Mouse (Mus musculus) neural tube, embryonic 13.5 days (tissue): ENCODE measurements at regions not wholly inside any gene's neighbourhood (a gene's known extent, or its start where the extent isn't known, plus 50 kb on each side); places are given as distances from the start of the nearest gene placed in this dataset.
A peak's percentile ranks its signal among the peaks of the same experiment; 100 is the strongest.

Source experiments
- ATAC-seq: fragments of 200-750 bp; cut with Nextera tagmentation; 2 replicates; pipeline ENCODE4 v1.8.0; 2017; ENCODE audit warnings: low read depth, mild to moderate bottlenecking, moderate TSS enrichment, moderate library complexity
- H3K27ac ChIP-seq: fragments of 300-500 bp; sonication (generic); replicated peaks from 2 replicates; pipeline ENCODE4 v1.5.1; 2015; ENCODE audit warnings: moderate library complexity, mild to moderate bottlenecking, inconsistent platforms
- H3K27me3 ChIP-seq: fragments of 300-500 bp; sonication (generic); 2 replicates; pipeline ENCODE4 v1.6.1; 2015; ENCODE audit warnings: mild to moderate bottlenecking, inconsistent platforms
- H3K36me3 ChIP-seq: fragments of 300-500 bp; sonication (generic); 2 replicates; pipeline ENCODE4 v1.6.1; 2015; ENCODE audit warnings: mild to moderate bottlenecking, inconsistent platforms
- H3K4me1 ChIP-seq: fragments of 300-500 bp; sonication (generic); replicated peaks from 2 replicates; pipeline ENCODE4 v1.6.1; 2015; ENCODE audit warnings: inconsistent platforms
- H3K4me2 ChIP-seq: fragments of 300-500 bp; sonication (generic); 2 replicates; pipeline ENCODE4 v1.6.1; 2015; ENCODE audit warnings: inconsistent platforms, mild to moderate bottlenecking, moderate library complexity
- H3K4me3 ChIP-seq: fragments of 300-500 bp; sonication (generic); 2 replicates; pipeline ENCODE4 v1.5.1; 2015; ENCODE audit warnings: mild to moderate bottlenecking, inconsistent platforms
- H3K9ac ChIP-seq: fragments of 300-500 bp; sonication (generic); 2 replicates; pipeline ENCODE4 v1.6.1; 2015; ENCODE audit warnings: moderate library complexity, mild to moderate bottlenecking, inconsistent platforms
- H3K9me3 ChIP-seq: fragments of 300-500 bp; sonication (generic); 2 replicates; pipeline ENCODE4 v1.6.1; 2016; ENCODE audit warnings: inconsistent platforms
- WGBS: fragments of 180-500 bp; shearing (Covaris S2); methylation state at CpG from one replicate; pipeline ENCODE4 v1.1.7; 2015; 5-methylcytosine and 5-hydroxymethylcytosine counted together

GRCm38 (mm10) chr8:50180682-50181081, 1336.9 kb upstream of the Tenm3 start:
- ATAC-seq = no peak
- Histone ChIP-seq H3K27ac (no peak overlapping the region), H3K9ac (no peak overlapping the region), H3K4me1 (no peaks in the 10 kb centered on the region), H3K36me3 (no peaks in the 10 kb centered on the region), H3K9me3 (no peaks in the 10 kb centered on the region), H3K4me2 (no peak overlapping the region), H3K4me3 (no peak overlapping the region), H3K27me3 (no peaks in the 10 kb centered on the region)

- peak; percentile 71; the same call in 1 of the 2 replicates for ATAC-seq
- Histone ChIP-seq H3K4me2 (no peak overlapping the region), H3K9ac (no peak overlapping the region), H3K27me3 (no peaks in the 10 kb centered on the region), H3K36me3 (no peaks in the 10 kb centered on the region), H3K4me1 (peaks cover 6% of the 10 kb centered on the region; the same call in 1 of the 2 replicates), H3K9me3 (no peaks in the 10 kb centered on the region), H3K4me3 (no peak overlapping the region), H3K27ac (no peak overlapping the region)
- 55% methylated on average over 2 of the region's 2 CpGs for WGBS
These were observed 1321.2 kb upstream of the Tenm3 start for GRCm38 (mm10) chr8:50164773-50165454.

- 60% methylated on average over 3 of the region's 3 CpGs for WGBS
- no peak overlapping the region for H3K4me2 ChIP-seq
These were observed 1317.3 kb upstream of the Tenm3 start for GRCm38 (mm10) chr8:50161076-50161475.

GRCm38 (mm10) chr8:50160326-50160725, 1316.6 kb upstream of the Tenm3 start:
- peaks cover 6% of the 10 kb centered on the region; the same call in 1 of the 2 replicates for H3K4me1 ChIP-seq
- no peak for ATAC-seq
- H3K36me3 ChIP-seq = no peaks in the 10 kb centered on the region
- H3K4me2 ChIP-seq = peak overlapping the region; percentile 20; the same call in 1 of the 2 replicates
- no peaks in the 10 kb centered on the region for H3K27me3 ChIP-seq
- H3K4me3 ChIP-seq = no peak overlapping the region
- H3K9me3 ChIP-seq = no peaks in the 10 kb centered on the region
- peak overlapping the region; percentile 61 for H3K27ac ChIP-seq
- no peak overlapping the region for H3K9ac ChIP-seq
- WGBS = 66% methylated on average over 5 of the region's 5 CpGs

More at GRCm38 (mm10) chr8:50161076-50161475, 1317.3 kb upstream of the Tenm3 start:
- H3K27me3 ChIP-seq = no peaks in the 10 kb centered on the region
- no peak overlapping the region for H3K4me3 ChIP-seq
- no peaks in the 10 kb centered on the region for H3K9me3 ChIP-seq
- H3K36me3 ChIP-seq = no peaks in the 10 kb centered on the region
- peak overlapping the region; percentile 61 for H3K27ac ChIP-seq
- H3K4me1 ChIP-seq = peaks cover 6% of the 10 kb centered on the region; the same call in 1 of the 2 replicates
- no peak overlapping the region for H3K9ac ChIP-seq
- no peak for ATAC-seq

GRCm38 (mm10) chr8:50139876-50140275, 1296.1 kb upstream of the Tenm3 start:
- no peak overlapping the region for H3K4me2 ChIP-seq
- no peaks in the 10 kb centered on the region for H3K9me3 ChIP-seq
- no peak for ATAC-seq
- H3K4me1 ChIP-seq = no peaks in the 10 kb centered on the region
- no peak overlapping the region for H3K9ac ChIP-seq
- no peaks in the 10 kb centered on the region for H3K27me3 ChIP-seq
- no peaks in the 10 kb centered on the region for H3K36me3 ChIP-seq
- H3K27ac ChIP-seq = no peak overlapping the region
- H3K4me3 ChIP-seq = no peak overlapping the region
- 92% methylated on average over 3 of the region's 3 CpGs for WGBS

- WGBS = 86% methylated on average over 9 of the region's 9 CpGs
- H3K27ac ChIP-seq = no peak overlapping the region
These were observed 1276.3 kb upstream of the Tenm3 start for GRCm38 (mm10) chr8:50120041-50120440.

GRCm38 (mm10) chr8:50082378-50082777, 1238.6 kb upstream of the Tenm3 start:
- Histone ChIP-seq H3K4me1 (no peaks in the 10 kb centered on the region), H3K4me2 (0 out of 2 replicates have a peak overlapping the region, but pooled peaks have one; percentile 9), H3K27me3 (no peaks in the 10 kb centered on the region), H3K36me3 (no peaks in the 10 kb centered on the region), H3K9ac (no peak overlapping the region), H3K9me3 (no peaks in the 10 kb centered on the region), H3K27ac (no peak overlapping the region), H3K4me3 (no peak overlapping the region)
- 65% methylated on average over 6 of the region's 6 CpGs for WGBS
- no peak for ATAC-seq

More at GRCm38 (mm10) chr8:50120041-50120440, 1276.3 kb upstream of the Tenm3 start:
- Histone ChIP-seq H3K4me1 (no peaks in the 10 kb centered on the region), H3K9me3 (no peaks in the 10 kb centered on the region), H3K9ac (no peak overlapping the region), H3K27me3 (no peaks in the 10 kb centered on the region), H3K4me2 (no peak overlapping the region), H3K4me3 (no peak overlapping the region), H3K36me3 (no peaks in the 10 kb centered on the region)
- no peak for ATAC-seq

- WGBS = 80% methylated on average over 2 of the region's 2 CpGs
- H3K27me3 ChIP-seq = no peaks in the 10 kb centered on the region
- H3K4me3 ChIP-seq = no peak overlapping the region
- H3K9me3 ChIP-seq = no peaks in the 10 kb centered on the region
- H3K27ac ChIP-seq = no peak overlapping the region
- no peak for ATAC-seq
- no peak overlapping the region for H3K4me2 ChIP-seq
- no peaks in the 10 kb centered on the region for H3K4me1 ChIP-seq
- H3K9ac ChIP-seq = no peak overlapping the region
- H3K36me3 ChIP-seq = no peaks in the 10 kb centered on the region
These were observed 1193.3 kb upstream of the Tenm3 start for GRCm38 (mm10) chr8:50037096-50037495.

- WGBS = 76% methylated on average over 6 of the region's 6 CpGs
- no peak overlapping the region for H3K9ac ChIP-seq
- no peaks in the 10 kb centered on the region for H3K9me3 ChIP-seq
- H3K36me3 ChIP-seq = no peaks in the 10 kb centered on the region
- H3K4me1 ChIP-seq = no peaks in the 10 kb centered on the region
- ATAC-seq = no peak
- H3K27me3 ChIP-seq = no peaks in the 10 kb centered on the region
- no peak overlapping the region for H3K4me2 ChIP-seq
- no peak overlapping the region for H3K4me3 ChIP-seq
- no peak overlapping the region for H3K27ac ChIP-seq
These were observed 1183.8 kb upstream of the Tenm3 start for GRCm38 (mm10) chr8:50027544-50027943.

GRCm38 (mm10) chr8:50007546-50007945, 1163.8 kb upstream of the Tenm3 start:
- Histone ChIP-seq H3K4me3 (no peak overlapping the region), H3K27ac (no peak overlapping the region), H3K36me3 (no peaks in the 10 kb centered on the region), H3K27me3 (no peaks in the 10 kb centered on the region), H3K4me2 (no peak overlapping the region), H3K9me3 (peaks cover 11% of the 10 kb centered on the region), H3K9ac (no peak overlapping the region), H3K4me1 (no peaks in the 10 kb centered on the region)
- ATAC-seq = no peak
- WGBS = 78% methylated on average over 3 of the region's 3 CpGs

- no peak overlapping the region for H3K4me2 ChIP-seq
- 60% methylated on average over 1 of the region's 1 CpGs for WGBS
- 0 out of 2 replicates have a peak, but pooled peaks cover 4% of the 10 kb centered on the region for H3K9me3 ChIP-seq
- no peak overlapping the region for H3K27ac ChIP-seq
- H3K4me1 ChIP-seq = no peaks in the 10 kb centered on the region
- H3K9ac ChIP-seq = no peak overlapping the region
- no peak overlapping the region for H3K4me3 ChIP-seq
- no peaks in the 10 kb centered on the region for H3K27me3 ChIP-seq
- no peak for ATAC-seq
- no peaks in the 10 kb centered on the region for H3K36me3 ChIP-seq
These were observed 1160.5 kb upstream of the Tenm3 start for GRCm38 (mm10) chr8:50004254-50004653.

- no peaks in the 10 kb centered on the region for H3K4me1 ChIP-seq
- H3K27me3 ChIP-seq = no peaks in the 10 kb centered on the region
- 88% methylated on average over 2 of the region's 2 CpGs for WGBS
- H3K27ac ChIP-seq = no peak overlapping the region
- H3K9me3 ChIP-seq = no peaks in the 10 kb centered on the region
- no peak overlapping the region for H3K4me2 ChIP-seq
- no peak overlapping the region for H3K4me3 ChIP-seq
- no peak overlapping the region for H3K9ac ChIP-seq
- no peak for ATAC-seq
- no peaks in the 10 kb centered on the region for H3K36me3 ChIP-seq
These were observed 1159.9 kb upstream of the Tenm3 start for GRCm38 (mm10) chr8:50003641-50004040.
